Mouse (Mus musculus): Measurements from ENCODE around the gene Atp1a1. TPM values are rescaled to one million over a fixed set of nuclear protein-coding genes. Genes with fewer than 3 reads are reported as not detected.

The Atp1a1 gene
- polyA plus RNA-seq, 1 experiment from 2014 or later = 89.9 TPM

GRCm38 (mm10) chr3:101644062-101644802, 39.7 kb upstream of the Atp1a1 start:
- DNase-seq (ENCODE audit: low spot score) = no peak
- Histone ChIP-seq H3K4me2 (replicated peaks; ENCODE audit: low read depth, low read length) (no peak overlapping the region), H3K4me1 (replicated peaks; ENCODE audit: control insufficient read depth, insufficient read depth, low read length) (no peaks in the 10 kb centered on the region), H3K36me3 (ENCODE audit: control insufficient read depth, insufficient read depth, low read length) (no peaks in the 10 kb centered on the region), H3K4me3 (ENCODE audit: low read depth, low read length) (no peak overlapping the region), H3K27ac (ENCODE audit: low read depth, low read length) (no peak overlapping the region), H3K9me3 (ENCODE audit: control insufficient read depth, low read length) (no peaks in the 10 kb centered on the region), H3K27me3 (ENCODE audit: control insufficient read depth, insufficient read depth, low read length) (no peaks in the 10 kb centered on the region), H3K9ac (ENCODE audit: low read depth, low read length) (no peak overlapping the region)
- no peak for ATAC-seq (ENCODE audit: low FRiP score)
- WGBS = 83% methylated on average over 4 of the region's 4 CpGs

GRCm38 (mm10) chr3:101643264-101643663, 38.8 kb upstream of the Atp1a1 start:
- Histone ChIP-seq H3K9ac (ENCODE audit: low read depth, low read length) (no peak overlapping the region), H3K9me3 (ENCODE audit: control insufficient read depth, low read length) (no peaks in the 10 kb centered on the region), H3K27me3 (ENCODE audit: control insufficient read depth, insufficient read depth, low read length) (no peaks in the 10 kb centered on the region), H3K4me1 (replicated peaks; ENCODE audit: control insufficient read depth, insufficient read depth, low read length) (no peaks in the 10 kb centered on the region), H3K4me2 (replicated peaks; ENCODE audit: low read depth, low read length) (no peak overlapping the region), H3K4me3 (ENCODE audit: low read depth, low read length) (no peak overlapping the region), H3K27ac (ENCODE audit: low read depth, low read length) (no peak overlapping the region), H3K36me3 (ENCODE audit: control insufficient read depth, insufficient read depth, low read length) (no peaks in the 10 kb centered on the region)
- ATAC-seq (ENCODE audit: low FRiP score) = no peak
- no peak for DNase-seq (ENCODE audit: low spot score)
- WGBS = 90% methylated on average over 2 of the region's 2 CpGs

- 92% methylated on average over 2 of the region's 2 CpGs for WGBS
- Histone ChIP-seq H3K36me3 (ENCODE audit: control insufficient read depth, insufficient read depth, low read length) (no peaks in the 10 kb centered on the region), H3K9ac (ENCODE audit: low read depth, low read length) (no peak overlapping the region), H3K4me3 (ENCODE audit: low read depth, low read length) (no peak overlapping the region), H3K27ac (ENCODE audit: low read depth, low read length) (no peak overlapping the region), H3K27me3 (ENCODE audit: control insufficient read depth, insufficient read depth, low read length) (no peaks in the 10 kb centered on the region), H3K4me2 (replicated peaks; ENCODE audit: low read depth, low read length) (no peak overlapping the region), H3K9me3 (ENCODE audit: control insufficient read depth, low read length) (no peaks in the 10 kb centered on the region), H3K4me1 (replicated peaks; ENCODE audit: control insufficient read depth, insufficient read depth, low read length) (no peaks in the 10 kb centered on the region)
- DNase-seq (ENCODE audit: low spot score) (no peak), ATAC-seq (ENCODE audit: low FRiP score) (no peak)
These were observed 33.7 kb upstream of the Atp1a1 start for GRCm38 (mm10) chr3:101638223-101638622.

GRCm38 (mm10) chr3:101636510-101636909, 32.0 kb upstream of the Atp1a1 start:
- H3K27ac ChIP-seq (ENCODE audit: low read depth, low read length) = no peak overlapping the region
- no peaks in the 10 kb centered on the region for H3K9me3 ChIP-seq (ENCODE audit: control insufficient read depth, low read length)
- no peak overlapping the region for H3K4me2 ChIP-seq (replicated peaks; ENCODE audit: low read depth, low read length)
- WGBS = 90% methylated on average over 7 of the region's 7 CpGs
- DNase-seq (ENCODE audit: low spot score) (no peak), ATAC-seq (ENCODE audit: low FRiP score) (no peak)
- no peaks in the 10 kb centered on the region for H3K4me1 ChIP-seq (replicated peaks; ENCODE audit: control insufficient read depth, insufficient read depth, low read length)
- no peak overlapping the region for H3K4me3 ChIP-seq (ENCODE audit: low read depth, low read length)
- no peaks in the 10 kb centered on the region for H3K36me3 ChIP-seq (ENCODE audit: control insufficient read depth, insufficient read depth, low read length)
- H3K9ac ChIP-seq (ENCODE audit: low read depth, low read length) = no peak overlapping the region
- H3K27me3 ChIP-seq (ENCODE audit: control insufficient read depth, insufficient read depth, low read length) = no peaks in the 10 kb centered on the region

GRCm38 (mm10) chr3:101636086-101636485, 31.6 kb upstream of the Atp1a1 start:
- no peak for DNase-seq (ENCODE audit: low spot score)
- no peak overlapping the region for H3K9ac ChIP-seq (ENCODE audit: low read depth, low read length)
- H3K4me1 ChIP-seq (replicated peaks; ENCODE audit: control insufficient read depth, insufficient read depth, low read length) = no peaks in the 10 kb centered on the region
- H3K36me3 ChIP-seq (ENCODE audit: control insufficient read depth, insufficient read depth, low read length) = no peaks in the 10 kb centered on the region
- no peak overlapping the region for H3K4me2 ChIP-seq (replicated peaks; ENCODE audit: low read depth, low read length)
- no peaks in the 10 kb centered on the region for H3K9me3 ChIP-seq (ENCODE audit: control insufficient read depth, low read length)
- no peaks in the 10 kb centered on the region for H3K27me3 ChIP-seq (ENCODE audit: control insufficient read depth, insufficient read depth, low read length)
- WGBS = 70% methylated on average over 2 of the region's 2 CpGs
- ATAC-seq (ENCODE audit: low FRiP score) = no peak
- H3K4me3 ChIP-seq (ENCODE audit: low read depth, low read length) = no peak overlapping the region
- H3K27ac ChIP-seq (ENCODE audit: low read depth, low read length) = no peak overlapping the region

- H3K9me3 ChIP-seq (ENCODE audit: control insufficient read depth, low read length) = no peaks in the 10 kb centered on the region
- H3K36me3 ChIP-seq (ENCODE audit: control insufficient read depth, insufficient read depth, low read length) = no peaks in the 10 kb centered on the region
- ATAC-seq (ENCODE audit: low FRiP score) (no peak), DNase-seq (ENCODE audit: low spot score) (no peak)
- H3K27ac ChIP-seq (ENCODE audit: low read depth, low read length) = no peak overlapping the region
- no peaks in the 10 kb centered on the region for H3K4me1 ChIP-seq (replicated peaks; ENCODE audit: control insufficient read depth, insufficient read depth, low read length)
- no peak overlapping the region for H3K9ac ChIP-seq (ENCODE audit: low read depth, low read length)
- 88% methylated on average over 9 of the region's 9 CpGs for WGBS
- no peak overlapping the region for H3K4me3 ChIP-seq (ENCODE audit: low read depth, low read length)
- no peak overlapping the region for H3K4me2 ChIP-seq (replicated peaks; ENCODE audit: low read depth, low read length)
- H3K27me3 ChIP-seq (ENCODE audit: control insufficient read depth, insufficient read depth, low read length) = no peaks in the 10 kb centered on the region
These were observed 29.8 kb upstream of the Atp1a1 start for GRCm38 (mm10) chr3:101634141-101634900.

- Histone ChIP-seq H3K9ac (ENCODE audit: low read depth, low read length) (no peak overlapping the region), H3K4me2 (replicated peaks; ENCODE audit: low read depth, low read length) (no peak overlapping the region), H3K9me3 (ENCODE audit: control insufficient read depth, low read length) (no peaks in the 10 kb centered on the region), H3K27me3 (ENCODE audit: control insufficient read depth, insufficient read depth, low read length) (no peaks in the 10 kb centered on the region), H3K4me3 (ENCODE audit: low read depth, low read length) (no peak overlapping the region), H3K36me3 (ENCODE audit: control insufficient read depth, insufficient read depth, low read length) (no peaks in the 10 kb centered on the region), H3K4me1 (replicated peaks; ENCODE audit: control insufficient read depth, insufficient read depth, low read length) (no peaks in the 10 kb centered on the region), H3K27ac (ENCODE audit: low read depth, low read length) (no peak overlapping the region)
- WGBS = 89% methylated on average over 2 of the region's 2 CpGs
- no peak for DNase-seq (ENCODE audit: low spot score)
- ATAC-seq (ENCODE audit: low FRiP score) = no peak
These were observed 23.8 kb upstream of the Atp1a1 start for GRCm38 (mm10) chr3:101628255-101628654.

- H3K27ac ChIP-seq (ENCODE audit: low read depth, low read length) = no peak overlapping the region
These were observed 19.8 kb upstream of the Atp1a1 start for GRCm38 (mm10) chr3:101624287-101624686.

GRCm38 (mm10) chr3:101619017-101619416, 14.5 kb upstream of the Atp1a1 start:
- no peak overlapping the region for H3K4me2 ChIP-seq (replicated peaks; ENCODE audit: low read depth, low read length)
- H3K9me3 ChIP-seq (ENCODE audit: control insufficient read depth, low read length) = no peaks in the 10 kb centered on the region
- H3K4me1 ChIP-seq (replicated peaks; ENCODE audit: control insufficient read depth, insufficient read depth, low read length) = no peaks in the 10 kb centered on the region
- 94% methylated on average over 4 of the region's 4 CpGs for WGBS
- H3K9ac ChIP-seq (ENCODE audit: low read depth, low read length) = no peak overlapping the region
- H3K27me3 ChIP-seq (ENCODE audit: control insufficient read depth, insufficient read depth, low read length) = no peaks in the 10 kb centered on the region
- ATAC-seq (ENCODE audit: low FRiP score) (no peak), DNase-seq (ENCODE audit: low spot score) (no peak)
- H3K36me3 ChIP-seq (ENCODE audit: control insufficient read depth, insufficient read depth, low read length) = no peaks in the 10 kb centered on the region
- no peak overlapping the region for H3K27ac ChIP-seq (ENCODE audit: low read depth, low read length)
- H3K4me3 ChIP-seq (ENCODE audit: low read depth, low read length) = no peak overlapping the region

More at GRCm38 (mm10) chr3:101624287-101624686, 19.8 kb upstream of the Atp1a1 start:
- Histone ChIP-seq H3K9me3 (ENCODE audit: control insufficient read depth, low read length) (no peaks in the 10 kb centered on the region), H3K4me1 (replicated peaks; ENCODE audit: control insufficient read depth, insufficient read depth, low read length) (no peaks in the 10 kb centered on the region), H3K27me3 (ENCODE audit: control insufficient read depth, insufficient read depth, low read length) (no peaks in the 10 kb centered on the region), H3K4me3 (ENCODE audit: low read depth, low read length) (no peak overlapping the region), H3K4me2 (replicated peaks; ENCODE audit: low read depth, low read length) (no peak overlapping the region), H3K36me3 (ENCODE audit: control insufficient read depth, insufficient read depth, low read length) (no peaks in the 10 kb centered on the region), H3K9ac (ENCODE audit: low read depth, low read length) (no peak overlapping the region)
- 92% methylated on average over 5 of the region's 5 CpGs for WGBS
- DNase-seq (ENCODE audit: low spot score) (no peak), ATAC-seq (ENCODE audit: low FRiP score) (no peak)
